Mouse (Mus musculus) forebrain, embryonic 15.5 days (tissue): Measurements from ENCODE around the gene Tulp2. TPM values are rescaled to one million over a fixed set of nuclear protein-coding genes. Genes with fewer than 3 reads are reported as not detected.
"Not testable (repeated sequence)": the region's sequence is repeated elsewhere in the genome, so short reads cannot be mapped to it uniquely, and the experiment has no call there.

Source experiments
- ATAC-seq: fragments of 200-750 bp; cut with Nextera tagmentation; replicated peaks from 2 replicates; pipeline ENCODE4 v1.8.0; 2017; ENCODE audit warnings: mild to moderate bottlenecking, moderate TSS enrichment, moderate library complexity
- H3K27ac ChIP-seq: fragments of 300-500 bp; sonication (generic); replicated peaks from 2 replicates; pipeline ENCODE4 v1.5.1; 2015; ENCODE audit warnings: mild to moderate bottlenecking, inconsistent platforms
- H3K27me3 ChIP-seq: fragments of 300-500 bp; sonication (generic); 2 replicates; pipeline ENCODE4 v1.6.1; 2015; ENCODE audit warnings: inconsistent platforms
- H3K36me3 ChIP-seq: fragments of 300-500 bp; sonication (generic); 2 replicates; pipeline ENCODE4 v1.6.1; 2015; ENCODE audit warnings: mild to moderate bottlenecking, inconsistent platforms
- H3K4me1 ChIP-seq: fragments of 300-500 bp; sonication (generic); 2 replicates; pipeline ENCODE4 v1.6.1; 2015; ENCODE audit warnings: inconsistent platforms
- H3K4me2 ChIP-seq: fragments of 300-500 bp; sonication (generic); replicated peaks from 2 replicates; pipeline ENCODE4 v1.6.1; 2015; ENCODE audit warnings: mild to moderate bottlenecking, inconsistent platforms
- H3K4me3 ChIP-seq: fragments of 300-500 bp; sonication (generic); 2 replicates; pipeline ENCODE4 v1.5.1; 2015; ENCODE audit warnings: mild to moderate bottlenecking, inconsistent platforms
- H3K9ac ChIP-seq: fragments of 300-500 bp; sonication (generic); replicated peaks from 2 replicates; pipeline ENCODE4 v1.6.1; 2015; ENCODE audit warnings: mild to moderate bottlenecking, inconsistent platforms
- H3K9me3 ChIP-seq: fragments of 300-500 bp; sonication (generic); 2 replicates; pipeline ENCODE4 v1.6.1; 2016; ENCODE audit warnings: inconsistent platforms
- WGBS: fragments of 180-500 bp; shearing (Covaris S2); methylation state at CpG from one replicate; pipeline ENCODE4 v1.1.7; 2015; ENCODE audit warnings: mixed read lengths; 5-methylcytosine and 5-hydroxymethylcytosine counted together
- polyA plus RNA-seq: library from polyadenylated mRNA; unstranded; fragments of >200 nt; fragmentation: Nextera tagmentation; extraction: Ambion mirVana; gene quantifications from 2 replicates; pipeline ENCODE4 v1.2.1, GENCODE M21; 2015

Tulp2 gene
- polyA plus RNA-seq, 1 experiment from 2014 or later = 0.18 TPM

DNA sequence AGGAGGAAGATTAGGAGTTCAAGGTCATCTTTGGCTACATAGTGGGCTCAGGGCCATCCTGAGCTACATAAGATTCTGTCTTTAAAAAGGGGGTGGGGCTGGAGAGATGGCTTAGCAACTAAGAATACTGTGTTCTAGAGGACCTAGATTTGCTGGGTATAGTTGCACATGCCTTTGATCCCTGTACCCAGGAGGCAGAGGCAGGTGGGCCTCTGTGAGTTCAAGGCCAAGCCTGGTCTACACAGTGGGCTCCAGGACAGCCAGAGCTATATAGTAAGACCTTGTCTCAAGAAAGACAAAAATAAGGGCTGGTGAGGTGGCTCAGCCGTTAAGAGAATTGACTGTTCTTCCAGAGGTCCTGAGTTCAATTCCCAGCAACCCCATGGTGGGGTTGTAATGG is 31.7 kb upstream of the Tulp2 start:
- Histone ChIP-seq H3K9ac (no peak overlapping the region), H3K4me3 (no peak overlapping the region), H3K9me3 (no peaks in the 10 kb centered on the region), H3K4me1 (no peaks in the 10 kb centered on the region), H3K27me3 (no peaks in the 10 kb centered on the region), H3K4me2 (no peak overlapping the region), H3K36me3 (peaks cover 16% of the 10 kb centered on the region; the same call in 1 of the 2 replicates), H3K27ac (no peak overlapping the region)
- 94% methylated on average over 1 of the region's 1 CpGs for WGBS
- no peak for ATAC-seq

DNA sequence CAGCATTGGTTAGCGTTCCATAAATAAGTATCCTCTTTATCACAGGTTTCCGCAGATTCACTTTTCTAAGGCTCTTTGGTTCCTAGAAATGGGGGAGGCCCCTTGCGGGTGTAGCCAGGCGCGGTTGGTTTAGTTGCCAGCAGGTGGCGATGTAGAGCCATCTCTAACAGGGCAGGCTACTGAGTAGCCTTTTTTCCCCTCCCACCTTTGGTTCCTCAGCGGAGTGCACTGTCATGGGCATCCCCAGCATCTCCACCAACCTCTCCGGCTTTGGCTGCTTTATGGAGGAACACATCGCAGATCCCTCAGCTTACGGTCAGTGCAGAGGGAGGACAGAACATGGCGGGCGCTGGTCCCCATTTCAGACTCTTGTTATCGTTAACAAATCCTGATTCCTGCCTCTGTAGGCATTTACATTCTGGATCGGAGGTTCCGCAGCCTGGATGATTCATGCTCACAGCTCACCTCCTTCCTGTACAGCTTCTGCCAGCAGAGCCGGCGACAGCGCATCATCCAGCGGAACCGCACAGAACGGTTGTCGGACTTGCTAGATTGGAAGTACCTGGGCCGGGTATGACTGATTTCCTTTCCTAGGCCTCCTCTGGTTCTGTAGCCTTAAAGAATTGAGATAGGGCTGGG is 30.2 kb upstream of the Tulp2 start:
- Histone ChIP-seq H3K4me3 (no peak overlapping the region), H3K36me3 (peaks cover 19% of the 10 kb centered on the region; the same call in 1 of the 2 replicates), H3K27me3 (no peaks in the 10 kb centered on the region), H3K4me2 (no peak overlapping the region), H3K9ac (no peak overlapping the region), H3K9me3 (no peaks in the 10 kb centered on the region), H3K27ac (no peak overlapping the region), H3K4me1 (peaks cover under 1% of the 10 kb centered on the region; the same call in 1 of the 2 replicates)
- ATAC-seq = peak; percentile 67
- 51% methylated on average over 23 of the region's 23 CpGs for WGBS

DNA sequence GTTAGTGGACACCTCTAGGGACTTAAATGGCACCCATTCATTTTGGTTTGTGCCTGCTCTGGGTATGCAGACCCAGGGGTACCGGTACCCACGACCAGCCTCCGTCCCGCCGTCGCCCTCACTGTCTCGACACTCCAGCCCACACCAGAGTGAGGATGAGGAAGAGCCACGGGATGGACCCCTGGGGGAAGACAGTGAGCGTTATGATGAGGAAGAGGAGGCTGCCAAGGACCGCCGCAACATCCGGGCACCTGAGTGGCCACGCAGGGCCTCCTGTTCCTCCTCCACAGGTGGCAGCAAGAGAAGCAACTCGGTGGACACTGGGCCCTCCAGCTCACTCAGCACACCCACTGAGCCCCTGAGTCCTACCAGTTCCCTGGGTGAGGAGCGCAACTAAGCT is 26.7 kb upstream of the Tulp2 start:
- no peak for ATAC-seq
- Histone ChIP-seq H3K4me3 (no peak overlapping the region), H3K27me3 (no peaks in the 10 kb centered on the region), H3K9ac (no peak overlapping the region), H3K4me1 (peaks cover 21% of the 10 kb centered on the region), H3K27ac (no peak overlapping the region), H3K4me2 (no peak overlapping the region), H3K36me3 (peaks cover 32% of the 10 kb centered on the region), H3K9me3 (no peaks in the 10 kb centered on the region)
- WGBS = 88% methylated on average over 15 of the region's 15 CpGs

DNA sequence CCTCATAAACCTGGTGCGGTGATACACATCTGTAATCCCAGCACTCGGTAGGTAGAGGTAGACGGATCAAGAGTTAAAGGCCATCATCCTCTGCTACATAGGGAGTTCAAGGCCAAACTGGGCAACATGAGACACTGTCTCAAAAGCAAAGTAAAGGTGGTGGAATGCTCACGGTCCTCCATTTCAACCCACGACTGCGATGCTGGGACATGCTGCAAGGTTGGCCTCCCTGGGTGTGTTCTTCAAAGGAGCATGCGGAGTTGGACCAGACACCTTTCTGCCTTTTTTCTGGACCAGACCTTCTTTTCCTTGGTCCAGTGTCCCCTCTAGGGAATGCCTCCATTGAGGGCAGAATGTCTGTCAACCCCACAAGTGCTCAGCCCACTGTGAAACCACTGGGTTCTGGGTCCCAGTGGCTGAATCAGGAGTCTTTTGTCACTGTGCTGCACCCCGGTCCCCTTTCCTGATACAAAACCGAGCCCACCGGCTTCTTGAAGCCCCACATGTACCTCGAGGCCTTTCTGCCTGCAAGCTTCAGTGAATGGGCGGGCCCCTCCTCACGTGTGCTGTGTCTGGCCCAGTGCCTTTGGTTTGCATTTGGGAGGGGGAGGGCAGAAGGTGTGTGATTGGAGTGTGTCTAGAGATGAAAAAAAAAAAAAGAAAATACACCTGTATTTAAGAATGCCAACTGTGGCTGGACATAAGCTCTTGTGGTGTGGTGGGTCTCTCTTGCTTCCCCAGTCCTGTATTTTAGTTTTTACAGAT is 25.6 kb upstream of the Tulp2 start:
- peaks cover 32% of the 10 kb centered on the region for H3K4me1 ChIP-seq
- H3K9ac ChIP-seq = no peak overlapping the region
- H3K27ac ChIP-seq = 0 out of 2 replicates have a peak overlapping the region, but pooled peaks have one; percentile 96
- H3K4me2 ChIP-seq = no peak overlapping the region
- no peak overlapping the region for H3K4me3 ChIP-seq
- H3K27me3 ChIP-seq = no peaks in the 10 kb centered on the region
- peaks cover 31% of the 10 kb centered on the region for H3K36me3 ChIP-seq
- 75% methylated on average over 13 of the region's 13 CpGs for WGBS
- no peak for ATAC-seq
- H3K9me3 ChIP-seq = no peaks in the 10 kb centered on the region

DNA sequence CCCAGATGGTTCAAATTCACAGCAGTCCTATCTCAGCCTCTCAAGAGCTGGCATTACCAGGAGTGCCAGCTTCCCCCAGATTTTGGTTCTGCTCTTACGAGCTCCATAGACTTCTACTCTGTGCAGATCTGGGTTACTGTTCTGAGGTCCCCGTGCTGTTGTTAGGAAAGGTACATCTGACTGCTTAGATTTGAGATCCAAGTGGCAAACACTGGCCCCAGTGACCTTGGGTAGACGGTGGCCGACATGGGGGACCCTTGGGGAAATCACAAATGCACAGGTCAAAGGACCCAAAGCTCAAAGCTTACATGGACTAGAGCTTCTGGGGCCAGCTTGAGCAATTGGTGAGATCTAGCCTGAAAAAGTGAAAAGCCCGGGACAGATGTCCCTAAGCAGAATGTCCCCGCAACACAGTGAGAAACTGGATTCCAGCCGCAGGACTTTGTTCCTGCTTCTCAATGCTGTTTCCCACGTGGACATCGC is 24.9 kb upstream of the Tulp2 start:
- Histone ChIP-seq H3K9me3 (no peaks in the 10 kb centered on the region), H3K27me3 (no peaks in the 10 kb centered on the region), H3K9ac (peak overlapping the region; percentile 93; the same call in 1 of the 2 replicates), H3K4me3 (peak overlapping the region; percentile 93; the same call in 1 of the 2 replicates), H3K27ac (peak overlapping the region; percentile 96), H3K4me1 (peaks cover 32% of the 10 kb centered on the region), H3K4me2 (peak overlapping the region; percentile 63), H3K36me3 (peaks cover 31% of the 10 kb centered on the region)
- WGBS = 59% methylated on average over 9 of the region's 9 CpGs
- ATAC-seq = no peak

DNA sequence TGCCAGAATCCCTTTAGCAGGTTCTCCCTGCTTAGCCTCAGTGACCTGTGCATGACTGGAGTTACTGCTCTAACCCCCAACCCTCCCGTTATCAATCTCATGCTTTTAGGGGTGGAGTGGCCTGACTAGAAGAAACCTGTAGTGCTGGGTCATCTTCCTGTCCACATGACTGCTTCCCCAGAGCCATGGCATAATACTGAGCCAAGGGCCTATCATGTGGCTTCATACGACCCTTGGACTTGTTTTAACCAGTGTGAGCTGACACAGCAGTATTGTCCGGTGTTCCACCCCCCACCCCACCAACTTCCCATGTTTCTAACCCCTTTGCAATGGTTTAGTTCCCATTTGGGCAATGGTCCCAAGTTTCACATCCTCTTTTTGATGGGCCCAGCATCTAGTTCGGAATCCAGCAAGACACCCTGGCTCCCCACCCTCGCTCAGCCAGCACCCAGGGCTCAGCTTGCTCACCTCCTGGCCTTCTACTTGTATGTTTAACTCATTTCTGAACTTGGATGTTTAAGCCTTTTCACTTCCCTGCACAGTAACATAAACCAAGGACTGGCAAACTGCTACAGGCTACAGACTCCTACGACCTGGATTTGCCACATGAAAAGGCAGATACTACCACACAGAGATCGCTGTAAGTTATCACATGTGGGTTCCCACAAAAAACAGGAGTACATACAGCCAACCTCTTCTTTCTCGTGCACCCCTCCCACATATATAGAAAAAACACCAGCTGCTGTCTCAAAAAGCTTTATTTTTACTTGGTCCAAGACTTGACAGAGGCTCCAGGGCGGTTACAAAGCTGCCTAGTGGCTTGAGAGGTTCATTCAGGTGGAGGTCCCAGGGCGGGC is 24.2 kb upstream of the Tulp2 start:
- H3K9me3 ChIP-seq = no peaks in the 10 kb centered on the region
- peak overlapping the region; percentile 96 for H3K27ac ChIP-seq
- ATAC-seq = no peak
- peaks cover 37% of the 10 kb centered on the region for H3K36me3 ChIP-seq
- no peaks in the 10 kb centered on the region for H3K27me3 ChIP-seq
- WGBS = 71% methylated on average over 10 of the region's 10 CpGs
- peak overlapping the region; percentile 93 for H3K9ac ChIP-seq
- H3K4me3 ChIP-seq = peak overlapping the region; percentile 93
- H3K4me2 ChIP-seq = peak overlapping the region; percentile 63
- peaks cover 32% of the 10 kb centered on the region for H3K4me1 ChIP-seq

- Histone ChIP-seq H3K27me3 (no peaks in the 10 kb centered on the region), H3K36me3 (peaks cover 50% of the 10 kb centered on the region), H3K9ac (peak overlapping the region; percentile 93), H3K27ac (peak overlapping the region; percentile 96), H3K4me1 (peaks cover 35% of the 10 kb centered on the region), H3K4me2 (peak overlapping the region; percentile 63), H3K4me3 (peak overlapping the region; percentile 93), H3K9me3 (no peaks in the 10 kb centered on the region)
- under 1% methylated on average over 43 of the region's 43 CpGs for WGBS
- ATAC-seq = peak; percentile 77
Measured at GRCm38 (mm10) chr7:45458748-45459563, 22.7 kb upstream of the Tulp2 start.

- H3K27ac ChIP-seq = peak within 1 kb of the TSS; percentile 96
- peak; percentile 95 for ATAC-seq
- H3K9ac ChIP-seq = peak within 1 kb of the TSS; percentile 93
- H3K9me3 ChIP-seq, H3K27me3 ChIP-seq: not testable (repeated sequence)
- peak within 1 kb of the TSS; percentile 63 for H3K4me2 ChIP-seq
- H3K4me3 ChIP-seq = peak within 1 kb of the TSS; percentile 93
- WGBS = under 1% methylated on average over 31 of the region's 37 CpGs
- peaks cover 36% of the 10 kb centered on the region for H3K4me1 ChIP-seq
- peaks cover 47% of the 10 kb centered on the region for H3K36me3 ChIP-seq
Measured at GRCm38 (mm10) chr7:45459564-45460140, 22.0 kb upstream of the Tulp2 start, which contains the start of gene Ftl1. Gene Ftl1 (minus strand): TSS chr7:45459884.

DNA sequence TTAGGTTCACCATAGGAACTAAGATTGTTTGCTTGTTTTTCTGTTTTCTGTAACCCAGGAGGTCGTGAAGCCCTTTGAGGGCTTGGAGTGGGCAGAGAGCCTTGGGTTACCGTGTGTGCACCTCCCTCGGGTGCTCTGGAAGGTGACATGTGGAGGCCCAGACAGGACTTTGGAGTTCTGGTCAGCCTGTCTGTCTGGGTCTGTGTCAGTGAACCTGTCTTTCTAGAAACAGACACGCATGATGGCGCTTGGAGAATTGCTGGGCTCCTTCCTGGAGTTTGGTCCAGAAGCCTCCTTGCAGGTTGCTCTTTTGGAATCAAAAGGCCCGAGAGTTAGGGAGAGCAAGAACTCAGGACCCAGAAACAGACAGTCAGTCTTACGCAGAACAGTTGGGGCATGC is 21.3 kb upstream of the Tulp2 start:
- Histone ChIP-seq H3K27ac (peak overlapping the region; percentile 96), H3K4me2 (peak overlapping the region; percentile 56), H3K9me3 (no peaks in the 10 kb centered on the region), H3K36me3 (peaks cover 48% of the 10 kb centered on the region), H3K9ac (peak overlapping the region; percentile 41), H3K4me3 (peak overlapping the region; percentile 93), H3K4me1 (peaks cover 43% of the 10 kb centered on the region), H3K27me3 (no peaks in the 10 kb centered on the region)
- 79% methylated on average over 7 of the region's 7 CpGs for WGBS
- peak; percentile 2; the same call in 1 of the 2 replicates for ATAC-seq

DNA sequence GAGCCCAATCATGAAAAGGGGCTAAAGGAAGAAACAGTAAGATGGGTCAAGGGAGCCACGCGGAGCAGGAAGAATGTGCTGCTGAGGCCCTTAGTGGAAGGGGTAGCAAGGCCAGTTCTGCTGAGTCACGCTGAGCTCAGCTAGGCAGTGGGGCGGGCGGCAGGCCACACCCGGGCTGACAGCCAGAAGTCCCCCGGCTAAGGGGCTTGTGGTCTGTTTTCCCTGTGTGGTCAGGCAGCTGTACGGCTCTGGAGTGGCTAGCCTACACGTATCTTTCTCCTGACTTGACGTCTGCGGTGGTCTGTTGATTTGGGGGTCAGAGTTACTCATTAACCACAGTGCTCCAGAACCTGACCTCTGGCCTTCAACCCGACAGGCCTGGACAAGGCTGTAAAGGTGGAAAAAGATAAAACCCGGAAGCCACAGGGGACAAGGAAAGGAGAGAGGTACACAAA is 20.8 kb upstream of the Tulp2 start:
- WGBS = 49% methylated on average over 13 of the region's 13 CpGs
- Histone ChIP-seq H3K9me3 (no peaks in the 10 kb centered on the region), H3K27ac (peak overlapping the region; percentile 96), H3K4me1 (peaks cover 48% of the 10 kb centered on the region), H3K4me3 (no peak overlapping the region), H3K9ac (no peak overlapping the region), H3K36me3 (peaks cover 47% of the 10 kb centered on the region), H3K4me2 (peak overlapping the region; percentile 56; the same call in 1 of the 2 replicates), H3K27me3 (no peaks in the 10 kb centered on the region)
- ATAC-seq = no peak

GRCm38 (mm10) chr7:45461326-45461725 is 20.4 kb upstream of the Tulp2 start:
- Histone ChIP-seq H3K9me3 (no peaks in the 10 kb centered on the region), H3K9ac (no peak overlapping the region), H3K27ac (peak overlapping the region; percentile 96), H3K36me3 (peaks cover 47% of the 10 kb centered on the region), H3K27me3 (no peaks in the 10 kb centered on the region), H3K4me3 (no peak overlapping the region), H3K4me1 (peaks cover 52% of the 10 kb centered on the region), H3K4me2 (no peak overlapping the region)
- ATAC-seq = no peak
- 83% methylated on average over 4 of the region's 5 CpGs for WGBS
